Mouse (Mus musculus): Measurements from ENCODE around the gene Ubxn6.

The Ubxn6 gene

DNA sequence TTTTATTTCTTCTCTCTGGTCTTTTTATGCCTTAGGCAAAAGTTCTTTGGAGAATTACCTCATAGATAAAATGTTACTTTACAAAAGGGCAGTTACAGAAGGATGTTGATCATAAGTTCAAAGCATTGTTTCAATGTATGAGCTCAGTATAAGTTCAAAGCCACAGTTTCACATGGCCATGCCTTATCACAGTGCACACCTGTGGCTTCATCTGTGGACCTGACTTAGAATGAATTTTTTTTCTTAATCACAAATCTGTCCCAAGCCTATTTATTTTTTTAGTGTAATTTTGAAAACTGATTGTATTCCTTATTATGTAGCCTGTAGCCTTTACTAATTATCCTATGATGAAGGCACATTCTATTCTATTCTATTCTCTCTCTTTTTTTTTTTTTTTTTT, 19.9 kb downstream of the Ubxn6 start:
- no peak for DNase-seq (ENCODE audit: low read depth)

DNA sequence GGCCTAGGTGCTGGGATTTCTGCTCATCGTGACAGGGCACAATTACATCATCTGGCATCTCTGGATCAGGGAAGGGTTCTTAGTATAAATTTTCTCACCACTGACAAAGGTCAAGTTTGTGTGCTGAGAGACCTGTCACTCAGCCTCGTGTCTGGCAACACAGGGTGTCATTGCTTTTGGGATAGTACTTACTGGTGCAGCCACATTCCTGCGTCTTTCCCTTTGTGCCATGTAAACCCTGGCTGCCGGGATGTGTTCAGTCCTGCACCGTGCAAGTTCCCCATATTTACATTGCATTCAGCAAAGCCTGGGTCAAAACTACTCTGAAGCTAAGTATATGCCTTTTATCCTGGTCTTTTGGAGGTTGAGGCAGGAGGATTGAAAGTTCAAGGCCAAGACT, 23.5 kb downstream of the Ubxn6 start:
- DNase-seq (ENCODE audit: low read depth) = no peak

DNA sequence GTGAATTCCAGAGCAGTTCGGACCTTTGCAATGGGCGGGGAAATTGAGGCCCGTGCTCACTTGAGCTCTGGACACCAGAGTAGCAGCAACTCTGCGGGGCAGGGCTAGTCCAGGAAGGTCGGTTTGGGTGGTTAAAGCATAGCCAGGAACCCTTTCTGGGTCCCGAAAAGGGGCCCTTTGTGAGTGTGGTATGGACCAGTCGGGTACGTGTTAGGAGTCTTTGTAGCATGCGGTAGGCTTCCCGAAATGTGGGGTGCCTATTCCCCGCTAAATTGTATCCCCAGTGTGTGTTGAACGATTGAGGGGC, 34.0 kb downstream of the Ubxn6 start:
- no peak for DNase-seq (ENCODE audit: low read depth)

DNA sequence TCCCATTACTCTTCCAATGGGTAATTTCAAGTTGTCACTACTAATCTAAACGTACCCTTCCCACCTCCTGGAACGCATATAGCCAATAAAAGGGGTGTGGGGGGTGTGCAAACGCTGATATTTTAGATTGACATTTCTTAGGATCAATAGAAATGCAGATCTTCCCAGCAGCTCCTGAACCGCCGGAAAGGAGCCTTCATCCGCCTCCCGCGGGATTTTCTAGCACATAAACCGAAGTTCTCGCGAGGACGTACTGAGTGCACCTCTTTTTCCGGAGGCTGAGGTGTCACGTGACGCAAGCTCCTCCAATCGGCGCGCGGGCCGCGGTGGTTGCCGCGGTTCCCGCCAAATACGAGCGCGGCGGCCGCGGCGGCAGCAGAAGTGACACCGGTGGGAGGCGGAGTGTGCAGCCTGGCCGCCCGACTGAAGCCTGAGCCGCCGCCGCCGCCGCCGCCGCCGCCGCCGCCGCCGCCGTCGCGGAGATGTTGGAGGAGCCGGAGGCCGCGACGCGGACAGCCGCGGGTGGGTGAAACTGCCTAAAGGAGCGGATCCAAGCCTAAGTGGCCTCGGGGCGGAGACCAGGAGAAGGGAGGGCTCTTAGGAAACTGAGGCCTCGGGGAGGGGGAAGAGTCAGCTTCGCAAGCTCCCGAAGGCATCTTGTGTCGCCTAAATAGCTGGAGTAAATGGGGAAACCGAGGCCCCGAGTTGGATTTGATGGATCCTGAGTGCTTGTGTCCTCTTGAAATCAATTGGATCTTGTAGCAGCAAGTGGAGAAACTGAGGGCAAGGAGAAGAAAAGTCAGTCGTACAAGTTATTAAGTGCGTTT, 34.6 kb downstream of the Ubxn6 start, which contains the start of gene Chaf1a:
Gene Chaf1a, plus strand, starts transcription at position 410 of the 827 bp plus-strand sequence.
- peak; percentile 99 for DNase-seq (ENCODE audit: low read depth)

DNA sequence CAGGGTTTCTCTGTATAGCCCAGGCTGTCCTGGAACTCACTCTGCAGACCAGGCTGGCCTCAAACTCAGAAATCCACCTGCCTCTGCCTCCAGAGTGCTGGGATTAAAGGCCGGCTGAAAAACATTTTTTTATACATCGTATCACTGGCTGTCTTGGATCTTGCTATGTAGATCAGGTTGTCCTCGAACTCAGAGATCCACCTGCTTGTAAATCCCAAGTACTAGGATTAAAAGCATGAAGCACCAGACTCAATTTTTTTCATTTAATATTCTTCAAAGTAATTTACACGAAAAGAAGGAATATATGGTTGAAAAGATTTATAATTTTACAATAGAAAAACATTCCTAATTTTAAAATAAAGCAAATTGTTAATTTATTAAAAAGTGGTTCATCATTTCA, 35.5 kb downstream of the Ubxn6 start:
- no peak for DNase-seq (ENCODE audit: low read depth)

DNA sequence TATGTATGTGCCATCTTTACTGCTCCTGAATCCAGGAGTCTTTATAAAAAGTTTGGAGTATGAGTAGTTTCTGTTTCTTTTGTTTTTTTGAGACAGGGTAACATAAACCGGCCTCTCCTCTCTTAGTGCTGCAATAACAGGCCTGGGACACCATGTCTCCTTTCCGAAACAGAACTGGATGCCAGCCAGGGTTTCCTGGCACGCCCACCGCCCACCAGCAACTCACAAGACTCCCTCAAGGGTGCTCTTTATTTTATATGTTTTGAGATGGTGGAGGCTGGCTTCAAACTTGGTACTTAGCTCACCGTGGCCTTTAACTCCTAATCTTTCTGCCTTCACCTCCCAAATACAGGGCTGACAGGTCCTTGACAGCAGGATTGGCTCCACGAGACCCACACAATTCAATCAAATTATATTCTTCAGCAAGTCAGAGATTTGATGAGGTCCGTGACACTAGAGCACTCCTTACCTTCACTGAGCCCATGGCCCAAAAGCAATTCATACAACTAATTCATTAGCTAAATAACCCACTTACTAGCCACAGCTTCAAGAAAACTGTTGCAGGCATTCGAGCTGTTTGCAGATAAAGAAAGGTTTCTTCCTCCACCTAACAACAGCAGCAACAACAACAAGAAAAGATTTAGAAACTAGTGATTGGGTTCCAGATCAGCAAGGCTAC, 36.1 kb downstream of the Ubxn6 start:
- DNase-seq (ENCODE audit: low read depth) = peak; percentile 33

DNA sequence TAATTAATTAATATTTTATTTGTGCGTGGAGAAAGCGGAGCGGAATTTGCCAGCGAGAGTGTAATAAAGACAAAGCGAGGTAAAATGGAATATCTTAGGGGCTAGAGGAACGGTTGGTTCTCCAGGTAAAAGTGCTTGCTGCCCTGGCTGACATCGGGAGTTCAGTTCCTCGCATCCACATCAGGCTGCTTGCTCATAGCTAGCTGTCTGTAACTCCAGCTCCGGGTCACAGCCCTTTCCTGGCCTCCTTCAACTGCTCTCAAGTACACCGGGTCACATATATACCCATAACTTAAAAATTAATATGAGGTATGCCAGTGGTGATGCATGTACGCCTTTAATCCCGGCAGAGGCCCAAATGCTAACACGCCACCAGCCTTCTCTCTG, 37.9 kb downstream of the Ubxn6 start:
- DNase-seq (ENCODE audit: low read depth) = no peak

DNA sequence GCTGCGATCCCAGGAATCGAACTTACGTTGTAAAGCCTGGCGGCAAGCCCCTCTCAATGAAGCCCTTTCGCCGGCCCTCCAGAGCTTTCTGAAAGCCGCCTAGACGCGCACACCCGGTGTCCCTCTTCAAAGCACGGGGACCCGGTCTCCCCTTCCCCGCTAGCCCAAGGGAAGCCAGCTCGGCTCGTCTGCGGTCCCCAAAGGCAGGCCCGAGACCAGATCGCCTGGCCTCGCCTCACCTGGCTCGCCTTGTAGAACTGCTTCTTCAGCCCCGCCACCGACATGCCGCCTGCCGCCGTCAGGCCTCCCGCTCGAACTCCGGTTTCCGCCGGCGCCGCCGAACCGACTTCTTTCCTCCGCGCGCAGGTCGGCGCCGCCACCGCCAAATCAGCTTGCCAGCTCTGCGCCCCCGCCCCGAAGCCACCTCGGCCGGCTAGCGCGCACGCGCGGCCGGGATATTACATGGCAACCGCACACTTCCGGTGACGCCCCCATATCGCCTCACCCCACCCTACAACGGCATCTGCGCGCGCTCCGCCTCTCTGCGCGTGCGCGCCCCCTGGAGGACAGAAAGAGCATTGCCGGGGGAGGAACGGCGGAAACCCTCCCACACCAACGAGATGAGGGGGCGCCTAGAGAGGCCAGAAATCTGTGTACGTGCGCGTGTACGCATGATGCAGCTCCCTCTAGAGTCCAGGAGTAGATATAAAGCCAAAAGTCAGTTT, 38.5 kb downstream of the Ubxn6 start, which contains the start of gene Sh3gl1:
Gene Sh3gl1, minus strand, starts transcription at position 460 of the 725 bp plus-strand sequence.
- peak; percentile 99 for DNase-seq (ENCODE audit: low read depth)

DNA sequence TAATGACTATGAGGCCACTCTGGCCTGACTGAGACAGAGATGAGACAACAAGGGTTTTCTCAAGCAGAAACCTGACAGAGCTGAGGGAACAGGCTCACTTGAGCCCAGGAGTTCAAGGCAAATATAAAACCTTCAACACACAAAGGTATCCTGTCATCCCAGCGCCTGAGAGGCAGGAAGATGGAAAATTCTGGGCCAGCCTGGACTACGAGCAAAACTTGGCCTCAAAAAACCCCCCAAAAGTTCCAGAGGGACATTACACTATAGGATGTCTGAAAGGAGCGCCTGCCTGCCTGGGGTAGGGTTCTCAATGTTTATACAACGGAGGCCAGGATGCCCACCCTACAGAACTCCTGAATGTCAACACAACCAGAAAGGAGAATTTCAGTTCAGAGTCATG, 39.6 kb downstream of the Ubxn6 start:
- DNase-seq (ENCODE audit: low read depth) = no peak

DNA sequence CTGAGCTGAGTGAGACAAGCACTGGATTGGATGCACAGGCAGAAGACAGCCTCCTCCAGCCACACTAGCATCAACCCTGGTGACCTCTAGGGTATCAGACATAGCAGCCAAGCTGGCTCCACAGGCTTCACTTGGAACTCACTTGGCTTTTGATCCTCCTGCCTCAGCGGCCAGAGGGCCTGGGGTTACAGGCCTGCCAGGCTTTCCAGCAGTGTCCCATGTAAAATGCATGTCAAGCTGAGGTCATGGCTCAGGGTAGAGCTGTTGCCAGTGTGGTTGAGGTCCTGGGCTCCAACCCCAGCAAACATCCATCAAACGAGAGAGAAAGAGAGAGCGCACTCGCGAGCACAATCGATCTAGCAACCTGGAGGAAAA, 40.1 kb downstream of the Ubxn6 start:
- no peak for DNase-seq (ENCODE audit: low read depth)

DNA sequence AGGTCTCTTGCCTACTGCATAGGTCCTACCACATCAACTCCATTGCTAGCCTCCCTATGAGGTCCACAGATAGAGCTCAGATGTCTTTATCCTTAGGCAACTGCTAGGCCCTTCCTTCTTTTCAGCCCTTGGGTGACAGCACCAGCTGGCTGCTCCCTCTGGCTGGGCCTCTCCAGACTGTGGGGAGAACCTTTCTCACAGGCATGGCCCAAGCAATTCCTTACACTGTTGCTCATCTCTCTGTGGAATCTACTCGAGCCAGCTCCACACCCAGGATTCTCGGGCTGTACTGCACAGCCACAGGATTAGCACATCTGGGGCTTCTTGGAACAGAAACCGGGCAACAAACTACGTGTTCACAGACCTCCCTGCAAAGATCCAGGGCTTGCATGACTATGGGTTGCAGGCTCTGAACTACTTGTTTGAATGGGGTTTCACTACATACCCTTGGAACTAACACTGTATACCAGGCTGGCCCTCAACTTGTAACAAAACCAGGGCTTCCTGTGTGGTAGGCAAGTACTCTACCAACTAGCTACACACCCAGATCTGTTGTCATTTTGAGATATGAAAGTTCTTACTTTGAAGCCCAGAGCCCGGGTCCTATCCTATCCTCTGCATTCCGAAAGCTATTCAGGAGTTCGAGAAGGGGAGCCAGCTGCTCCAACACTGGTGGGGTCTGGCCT, 40.6 kb downstream of the Ubxn6 start:
- no peak for DNase-seq (ENCODE audit: low read depth)

DNA sequence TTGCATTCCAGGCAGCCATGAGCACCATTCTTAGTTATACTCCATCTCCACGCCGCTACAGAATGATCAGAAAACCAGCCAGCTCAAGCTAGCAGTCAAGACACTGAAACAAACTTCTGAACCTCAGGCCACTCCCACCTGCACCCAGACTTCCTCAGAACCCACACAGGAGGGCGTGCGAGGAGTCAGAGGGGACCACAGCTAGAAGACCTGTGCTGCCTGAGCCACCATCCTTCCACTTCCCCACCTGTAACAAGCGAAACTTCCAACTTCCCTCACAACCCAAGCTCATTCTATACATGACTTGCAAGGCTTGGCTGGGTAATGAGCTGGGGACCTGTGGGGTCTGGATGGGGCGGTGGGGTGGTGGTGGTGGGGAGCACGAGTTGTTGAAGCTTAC, 42.0 kb downstream of the Ubxn6 start:
- no peak for DNase-seq (ENCODE audit: low read depth)

DNA sequence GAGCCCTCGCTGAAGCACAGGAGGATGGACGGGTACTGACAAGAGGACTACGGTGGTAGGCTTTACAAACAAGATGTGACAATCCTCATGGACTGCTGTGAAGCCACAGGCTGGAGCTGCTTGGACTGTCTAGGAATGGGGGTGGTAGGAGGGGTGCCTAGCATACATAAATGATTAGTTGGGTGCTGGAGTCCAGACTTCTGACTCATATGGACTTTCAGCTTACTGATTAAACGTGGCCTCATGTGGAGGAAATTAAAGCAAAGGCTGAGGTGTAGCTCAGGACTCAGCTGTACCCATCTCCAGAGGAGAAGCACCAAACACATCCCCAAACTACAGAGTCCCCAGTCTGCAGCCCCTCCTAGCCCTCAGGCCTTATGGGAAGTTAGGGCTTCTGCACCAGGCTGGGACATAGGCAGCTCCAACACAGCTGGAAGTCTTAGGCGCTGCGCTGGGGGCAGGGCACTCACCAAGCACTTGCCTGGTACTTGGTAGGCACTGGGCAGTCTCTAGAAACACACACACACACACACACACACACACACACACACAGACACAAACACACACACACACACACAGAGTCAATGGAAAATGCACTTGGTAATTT, 42.6 kb downstream of the Ubxn6 start:
- no peak for DNase-seq (ENCODE audit: low read depth)

DNA sequence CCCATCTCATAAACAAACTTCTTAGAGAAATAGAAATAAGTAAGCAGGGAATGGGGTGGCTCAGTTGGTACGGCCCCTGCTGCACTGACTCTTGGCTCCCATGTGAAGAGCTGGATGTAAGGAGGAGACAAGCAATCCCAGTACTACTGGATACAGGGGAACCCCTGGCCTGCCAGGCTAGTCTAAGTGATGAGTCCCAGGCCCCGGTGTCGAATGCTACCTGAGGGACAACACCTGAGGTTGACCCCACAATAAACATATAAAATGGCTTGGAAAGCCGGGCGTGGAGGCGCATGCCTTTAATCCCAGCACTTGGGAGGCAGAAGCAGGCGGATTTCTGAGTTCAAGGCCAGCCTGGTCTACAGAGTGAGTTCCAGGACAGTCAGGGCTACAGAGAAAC, 43.4 kb downstream of the Ubxn6 start:
- DNase-seq (ENCODE audit: low read depth) = no peak

DNA sequence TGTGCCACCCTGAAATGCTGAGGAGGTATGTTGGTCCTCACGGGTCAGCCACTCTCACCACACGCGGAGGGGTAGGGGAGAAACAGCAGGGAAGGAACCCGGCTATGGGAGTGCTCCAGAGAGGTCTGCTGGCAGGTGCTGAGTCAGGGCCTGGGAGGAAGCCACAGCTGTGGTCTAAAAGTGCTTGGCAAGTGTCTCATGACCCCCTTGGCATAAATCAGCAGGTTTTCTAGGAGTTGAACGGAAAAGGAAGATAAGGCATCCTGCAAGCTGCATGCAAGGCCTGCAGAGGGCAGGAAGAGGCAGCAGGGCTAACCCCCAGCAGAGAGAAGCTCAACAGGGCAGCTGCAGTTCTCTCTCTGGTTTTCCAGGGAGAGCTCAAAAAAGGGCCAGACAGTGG, 43.9 kb downstream of the Ubxn6 start:
- peak; percentile 96 for DNase-seq (ENCODE audit: low read depth)

DNA sequence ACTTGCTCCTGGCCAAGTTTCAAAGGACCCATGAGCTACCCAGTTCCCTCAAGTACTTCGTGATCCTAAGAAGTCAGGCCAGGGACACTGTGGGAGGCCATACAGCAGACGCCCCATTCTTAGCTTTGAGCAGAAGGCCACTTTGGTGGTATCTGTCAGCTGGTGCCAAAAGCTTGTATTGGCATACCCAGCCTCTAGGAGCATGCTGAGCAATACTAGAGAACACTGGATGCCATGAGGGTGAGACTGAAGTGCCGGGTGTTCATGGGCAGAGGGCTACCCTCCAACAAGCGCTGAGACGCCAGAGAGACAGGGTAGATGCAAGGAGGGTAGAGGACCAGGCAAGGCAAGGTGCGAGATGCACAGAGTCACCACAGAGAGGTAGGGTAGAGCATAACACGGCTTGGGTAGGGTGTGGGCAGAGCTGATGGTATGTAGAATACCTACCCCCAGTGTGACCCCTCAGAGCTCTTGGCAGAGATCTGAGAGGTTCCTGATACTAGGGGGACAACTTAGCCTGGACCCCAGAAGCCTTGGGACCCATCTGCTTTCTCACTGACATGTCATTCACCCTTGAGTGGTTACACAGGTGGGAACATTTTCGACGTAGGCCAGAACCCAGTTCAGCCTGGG, 44.5 kb downstream of the Ubxn6 start:
- no peak for DNase-seq (ENCODE audit: low read depth)

DNA sequence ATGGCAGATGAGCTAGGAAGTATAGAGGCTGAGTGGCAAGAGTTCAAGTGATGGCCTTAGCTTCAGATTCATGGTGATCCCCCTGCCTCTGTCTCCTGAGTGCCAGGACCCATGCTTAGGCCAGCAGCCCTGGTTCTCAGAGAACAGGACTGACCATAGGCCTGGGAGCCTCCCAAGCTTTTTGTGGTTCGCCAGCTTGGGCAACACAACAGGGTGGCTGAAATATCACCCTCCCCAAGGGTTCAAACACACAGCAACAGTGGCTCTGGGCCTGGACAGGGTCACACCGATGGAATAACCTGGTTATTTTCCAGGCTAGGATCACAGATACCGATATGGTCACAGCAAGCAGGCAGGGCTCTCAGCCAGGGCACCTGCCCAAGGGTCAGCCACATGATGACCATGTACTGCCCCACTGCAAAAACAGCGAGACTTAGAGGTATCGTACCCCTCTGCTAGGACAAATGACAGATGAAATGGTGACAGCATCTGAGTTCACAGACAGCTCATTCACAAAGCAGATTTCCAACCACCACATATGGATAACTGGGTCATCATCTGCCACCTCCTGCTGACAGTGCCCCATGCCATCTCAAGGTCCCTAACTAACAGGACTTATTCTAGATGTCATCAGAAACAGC, 46.9 kb downstream of the Ubxn6 start:
- no peak for DNase-seq (ENCODE audit: low read depth)

DNA sequence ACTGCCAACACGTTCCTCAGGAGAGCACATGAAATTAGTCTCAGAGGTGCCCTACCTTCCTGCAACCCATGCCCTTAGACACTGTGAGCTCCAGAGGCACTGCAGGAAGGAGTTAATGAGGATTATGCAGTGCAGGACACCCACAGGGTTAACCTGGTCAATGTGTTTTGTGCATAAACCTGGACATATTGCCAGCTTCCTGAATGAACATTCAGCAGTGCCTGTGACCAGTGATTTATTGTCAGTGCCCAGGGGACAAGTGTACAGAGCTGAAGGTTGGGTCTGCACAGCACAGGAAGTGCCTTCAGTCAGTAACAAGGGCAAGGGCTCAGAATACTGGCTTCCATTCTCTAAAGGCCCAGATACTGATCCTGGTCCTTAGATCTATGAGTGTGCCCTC, 47.9 kb downstream of the Ubxn6 start:
- no peak for DNase-seq (ENCODE audit: low read depth)

DNA sequence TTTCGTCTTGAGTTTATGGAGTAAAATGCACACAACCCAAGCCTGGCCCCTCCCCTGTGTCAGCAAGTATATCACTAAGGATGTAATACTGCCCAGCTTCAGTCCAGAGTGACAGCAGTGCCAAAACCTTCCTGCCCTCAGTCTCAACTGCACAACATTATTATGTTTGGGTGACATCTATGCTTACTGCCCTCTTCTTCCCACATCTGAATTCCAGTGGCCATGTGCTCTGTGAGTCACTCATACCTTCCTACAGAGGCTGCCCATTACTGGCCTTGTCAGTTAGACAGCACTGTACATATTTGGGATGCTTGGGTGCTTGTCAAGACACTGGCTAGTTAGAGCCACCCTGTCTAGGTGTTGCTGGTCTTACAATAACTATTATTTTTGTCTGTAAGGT, 48.5 kb downstream of the Ubxn6 start:
- no peak for DNase-seq (ENCODE audit: low read depth)

DNA sequence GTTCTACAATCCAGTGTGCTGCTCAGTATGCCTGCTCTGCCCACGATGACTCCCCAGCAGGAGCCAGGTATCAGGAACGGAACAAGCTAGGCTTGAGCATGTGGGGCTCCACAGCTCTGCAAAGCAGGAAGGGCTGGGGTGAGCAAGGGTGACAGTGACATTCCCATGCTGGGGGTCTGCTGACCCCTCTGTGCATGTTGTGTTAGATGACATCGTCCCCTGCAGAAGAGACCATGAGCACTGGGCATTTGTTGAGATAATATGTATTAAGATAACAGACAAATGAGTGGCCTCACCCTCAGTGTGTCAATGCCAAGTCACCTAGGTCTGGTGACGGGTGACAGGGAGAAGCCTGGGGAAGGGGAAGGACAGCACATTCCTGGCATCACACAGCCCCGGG, 49.9 kb downstream of the Ubxn6 start:
- no peak for DNase-seq (ENCODE audit: low read depth)

DNA sequence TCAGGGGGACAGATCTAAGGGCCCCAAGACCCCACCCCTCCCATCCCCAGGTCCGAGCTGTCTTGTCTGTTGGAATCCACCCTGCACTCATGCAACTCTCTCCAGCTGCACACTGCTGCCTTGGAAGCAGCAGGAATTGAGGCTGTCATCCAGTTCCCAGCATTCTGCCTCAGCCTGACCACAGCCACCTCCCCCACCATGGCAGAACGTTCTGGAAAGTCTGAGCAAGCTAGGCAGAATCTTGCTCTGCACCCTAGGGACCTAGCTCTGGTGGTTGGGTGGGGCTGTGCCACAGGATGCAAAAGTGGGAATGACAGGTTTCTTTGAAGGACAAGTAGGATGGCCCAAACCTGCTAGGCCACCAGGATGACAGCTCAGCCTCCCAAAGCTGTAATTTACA, 50.4 kb downstream of the Ubxn6 start:
- no peak for DNase-seq (ENCODE audit: low read depth)
